Mouse (Mus musculus): ENCODE data around the gene Rfxank.

DNA sequence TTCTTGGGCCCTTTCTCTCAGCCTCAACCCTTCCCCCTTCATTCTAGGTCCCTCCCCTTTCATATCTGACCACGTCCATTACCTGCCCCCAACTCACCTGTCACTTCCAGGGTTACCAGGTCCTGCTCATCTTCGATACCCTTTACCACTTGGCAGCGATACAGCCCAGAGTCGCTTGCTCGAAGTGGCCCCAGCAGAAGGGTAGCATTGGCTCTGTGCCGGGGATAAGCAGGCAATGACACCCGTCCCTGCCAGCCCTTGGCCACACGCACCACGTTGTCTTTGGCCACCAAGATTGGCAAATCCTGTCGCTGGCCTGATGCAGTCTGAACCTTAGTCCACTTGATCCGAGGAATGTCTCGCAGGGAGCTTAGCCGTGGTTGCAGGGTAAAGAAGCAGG, 24.1 kb downstream of the Rfxank start:
- TF ChIP-seq CTCF (IDR thresholded peaks at IDR 0.05; ENCODE audit: extremely low read depth, insufficient read depth, insufficient read length, insufficient replicate concordance) (no peak), POLR2A (IDR thresholded peaks at IDR 0.05; ENCODE audit: low read depth, low read length) (no peak)

Data from spleen, adult 2 months (tissue).